Mouse (Mus musculus): Measurements from ENCODE around the gene Slc28a1.

GRCm38 (mm10) chr7:81195509-81195908 is 80.9 kb downstream of the Slc28a1 start:
- no peak for TF ChIP-seq CTCF (IDR thresholded peaks at IDR 0.05; ENCODE audit: insufficient read depth, low read depth, low read length)
- TF ChIP-seq POLR2A (IDR thresholded peaks at IDR 0.05; ENCODE audit: insufficient read depth, low read depth, low read length) = no peak
